Mouse (Mus musculus) limb, embryonic 11.5 days (tissue): ENCODE measurements around the gene Crtc3. TPM values are rescaled to one million over a fixed set of nuclear protein-coding genes. Genes with fewer than 3 reads are reported as not detected.

Experiments used
- ATAC-seq: fragments of 200-750 bp; cut with Nextera tagmentation; 2 replicates; pipeline ENCODE4 v1.8.0; 2017; ENCODE audit warnings: low read depth; ENCODE audit not compliant: insufficient number of reproducible peaks, low FRiP score, low TSS enrichment
- DNase-seq: peaks from one replicate; pipeline ENCODE4 v3.0.0-alpha.2; 2015; ENCODE audit warnings: low spot score
- H3K27ac ChIP-seq: fragments of 300-500 bp; sonication (generic); replicated peaks from 2 replicates; pipeline ENCODE4 v1.5.1; 2014; ENCODE audit warnings: low read depth, mild to moderate bottlenecking, low read length
- H3K27me3 ChIP-seq: fragments of 300-500 bp; sonication (generic); 2 replicates; pipeline ENCODE4 v1.6.1; 2014; ENCODE audit warnings: mild to moderate bottlenecking, low read length, mixed read lengths; ENCODE audit not compliant: control insufficient read depth, insufficient read depth
- H3K36me3 ChIP-seq: fragments of 300-500 bp; sonication (generic); 2 replicates; pipeline ENCODE4 v1.6.1; 2014; ENCODE audit warnings: mild to moderate bottlenecking, low read length, moderate library complexity, mixed read lengths; ENCODE audit not compliant: control insufficient read depth, insufficient read depth
- H3K4me1 ChIP-seq: fragments of 300-500 bp; sonication (generic); 2 replicates; pipeline ENCODE4 v1.6.1; 2014; ENCODE audit warnings: low read length, mixed read lengths; ENCODE audit not compliant: control insufficient read depth, insufficient read depth
- H3K4me2 ChIP-seq: fragments of 300-500 bp; sonication (generic); 2 replicates; pipeline ENCODE4 v1.6.1; 2014; ENCODE audit warnings: low read depth, mild to moderate bottlenecking, moderate library complexity; ENCODE audit not compliant: severe bottlenecking
- H3K4me3 ChIP-seq: fragments of 300-500 bp; sonication (generic); 2 replicates; pipeline ENCODE4 v1.5.1; 2014; ENCODE audit warnings: low read depth, low read length
- H3K9ac ChIP-seq: fragments of 300-500 bp; sonication (generic); 2 replicates; pipeline ENCODE4 v1.6.1; 2014; ENCODE audit warnings: mild to moderate bottlenecking, low read length
- H3K9me3 ChIP-seq: fragments of 300-500 bp; sonication (generic); 2 replicates; pipeline ENCODE4 v1.6.1; 2016; ENCODE audit warnings: low read length; ENCODE audit not compliant: control insufficient read depth
- WGBS: fragments of 180-500 bp; shearing (Covaris S2); extraction: QIAGEN DNeasy Blood & Tissue Kit; methylation state at CpG from one replicate; pipeline ENCODE4 v1.1.7; 2014; 5-methylcytosine and 5-hydroxymethylcytosine counted together
- polyA plus RNA-seq: library from polyadenylated mRNA; unstranded; fragments of >200 nt; fragmentation: Nextera tagmentation; extraction: Ambion mirVana; gene quantifications from 2 replicates; pipeline ENCODE4 v1.2.1, GENCODE M21; 2014

Crtc3 gene
- polyA plus RNA-seq, 1 experiment from 2014 or later, result 14.8 TPM

DNA sequence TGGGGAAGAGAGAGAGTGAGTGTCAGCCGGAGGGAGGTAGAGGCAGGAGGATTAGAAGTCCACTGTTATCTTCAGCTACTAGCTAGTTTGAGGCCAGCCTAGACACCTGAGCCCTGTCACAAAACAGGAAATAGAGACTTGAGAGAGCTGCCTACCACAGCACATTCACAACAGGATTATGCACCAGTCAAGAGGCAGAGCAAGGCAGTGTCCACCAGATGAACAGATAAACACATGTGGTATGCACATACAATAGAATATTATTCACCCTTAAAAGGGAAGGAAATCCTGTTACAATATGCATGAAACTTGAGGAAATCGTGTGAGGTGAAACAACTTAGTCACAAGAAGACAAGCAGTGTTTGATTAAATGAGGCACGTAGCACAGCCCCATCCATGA, 16.4 kb downstream of the Crtc3 start:
- Histone ChIP-seq H3K4me1 (peaks cover 2% of the 10 kb centered on the region), H3K4me2 (no peak overlapping the region), H3K27me3 (no peaks in the 10 kb centered on the region), H3K9ac (no peak overlapping the region), H3K36me3 (no peaks in the 10 kb centered on the region; the same call in 1 of the 2 replicates), H3K4me3 (no peak overlapping the region), H3K9me3 (no peaks in the 10 kb centered on the region), H3K27ac (no peak overlapping the region)
- ATAC-seq (no peak), DNase-seq (no peak)
- 79% methylated on average over 3 of the region's 3 CpGs for WGBS

- H3K4me1 ChIP-seq, result peaks cover 8% of the 10 kb centered on the region
- no peak overlapping the region for H3K4me3 ChIP-seq
- no peaks in the 10 kb centered on the region for H3K36me3 ChIP-seq
- DNase-seq (no peak), ATAC-seq (no peak)
- no peaks in the 10 kb centered on the region for H3K27me3 ChIP-seq
- no peak overlapping the region for H3K4me2 ChIP-seq
- H3K9ac ChIP-seq, result no peak overlapping the region
- 96% methylated on average over 6 of the region's 6 CpGs for WGBS
- H3K27ac ChIP-seq, result no peak overlapping the region
- H3K9me3 ChIP-seq, result no peaks in the 10 kb centered on the region
Observed at GRCm38 (mm10) chr7:80670889-80671288, 17.8 kb downstream of the Crtc3 start.

DNA sequence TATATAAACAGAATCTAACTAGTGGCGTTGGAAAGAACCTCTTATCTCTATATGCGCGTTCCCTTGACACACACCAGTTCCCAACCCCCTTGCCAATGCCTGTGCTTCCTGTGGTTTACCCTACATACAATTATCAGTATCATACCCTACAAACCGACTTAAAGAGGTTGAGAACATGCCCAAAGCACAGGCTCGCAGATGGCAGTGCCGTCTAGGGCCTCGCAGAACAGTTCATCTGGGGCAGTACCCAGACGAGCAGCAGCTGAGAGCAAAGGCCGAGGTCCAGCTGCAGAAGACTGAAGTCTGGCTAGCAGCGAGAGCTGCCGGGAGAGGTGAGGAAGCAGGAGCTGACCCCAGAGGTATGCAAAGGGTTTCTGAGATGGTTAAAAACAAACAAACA, 21.5 kb downstream of the Crtc3 start:
- Histone ChIP-seq H3K36me3 (no peaks in the 10 kb centered on the region), H3K27me3 (no peaks in the 10 kb centered on the region), H3K4me3 (no peak overlapping the region), H3K9ac (no peak overlapping the region), H3K4me1 (peaks cover 12% of the 10 kb centered on the region), H3K4me2 (no peak overlapping the region), H3K27ac (no peak overlapping the region), H3K9me3 (no peaks in the 10 kb centered on the region)
- 42% methylated on average over 11 of the region's 11 CpGs for WGBS
- no peak for ATAC-seq
- DNase-seq, result no peak

DNA sequence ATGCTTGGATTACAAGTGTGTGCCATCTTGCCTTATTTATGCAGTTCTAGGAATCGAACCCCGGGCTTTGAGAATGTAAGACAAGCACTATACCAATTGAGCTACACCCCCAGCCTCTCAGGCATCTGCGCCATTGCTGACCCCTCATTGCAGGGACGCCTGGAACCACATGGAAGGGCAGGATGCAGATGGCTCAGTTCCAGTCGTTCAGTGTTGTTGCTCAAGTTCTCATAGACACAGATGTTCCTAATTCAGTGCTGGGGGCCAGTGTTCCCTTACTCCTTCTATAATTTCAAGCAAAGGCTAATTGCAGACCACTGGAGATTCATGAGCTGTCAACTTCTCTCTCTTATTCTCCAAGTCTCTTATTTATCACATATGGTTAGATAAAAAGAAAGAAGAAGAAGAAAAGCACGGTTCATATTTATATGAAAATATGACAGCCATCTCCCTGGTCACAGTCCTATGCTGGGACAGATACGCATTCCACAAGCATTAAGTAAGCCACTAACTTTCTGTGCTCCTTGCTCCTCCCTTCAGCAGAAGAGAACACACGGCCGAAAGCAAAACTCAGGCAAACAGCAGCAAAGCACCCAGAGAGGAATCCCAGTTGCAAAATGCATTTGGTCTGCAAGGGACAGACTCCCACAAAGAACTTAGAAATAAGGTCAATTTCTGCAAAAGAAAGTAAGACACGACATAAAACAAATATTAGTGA, 22.3 kb downstream of the Crtc3 start:
- Histone ChIP-seq H3K36me3 (no peaks in the 10 kb centered on the region), H3K9me3 (no peaks in the 10 kb centered on the region), H3K27me3 (no peaks in the 10 kb centered on the region), H3K4me2 (no peak overlapping the region), H3K4me1 (peaks cover 12% of the 10 kb centered on the region), H3K27ac (no peak overlapping the region; the same call in 1 of the 2 replicates), H3K9ac (no peak overlapping the region), H3K4me3 (no peak overlapping the region)
- ATAC-seq (no peak), DNase-seq (peak; percentile 48)
- WGBS, result 26% methylated on average over 10 of the region's 10 CpGs

DNA sequence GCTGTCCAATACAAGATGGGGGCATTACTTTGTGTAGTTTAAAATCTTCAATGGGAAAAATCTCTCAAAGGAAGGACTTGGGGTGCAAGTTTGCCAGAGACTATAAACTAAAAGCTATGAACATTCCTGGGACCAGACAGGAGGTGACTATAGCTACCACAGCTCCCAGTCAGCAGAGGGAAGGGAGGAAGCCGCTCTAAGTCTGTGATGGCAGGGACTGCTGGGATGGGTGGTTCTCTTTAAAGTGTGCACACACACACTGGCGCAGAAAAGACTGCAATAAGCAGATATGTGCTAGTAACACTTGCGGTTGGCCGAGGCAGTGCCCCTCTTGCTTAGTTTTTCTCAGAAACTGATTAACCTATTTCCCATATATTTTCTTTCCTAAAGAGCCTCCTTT, 27.6 kb downstream of the Crtc3 start:
- Histone ChIP-seq H3K4me1 (peaks cover 5% of the 10 kb centered on the region; the same call in 1 of the 2 replicates), H3K36me3 (no peaks in the 10 kb centered on the region), H3K27ac (no peak overlapping the region), H3K4me3 (no peak overlapping the region), H3K27me3 (no peaks in the 10 kb centered on the region), H3K4me2 (no peak overlapping the region), H3K9ac (no peak overlapping the region), H3K9me3 (no peaks in the 10 kb centered on the region)
- DNase-seq (no peak), ATAC-seq (no peak)
- 93% methylated on average over 4 of the region's 4 CpGs for WGBS

DNA sequence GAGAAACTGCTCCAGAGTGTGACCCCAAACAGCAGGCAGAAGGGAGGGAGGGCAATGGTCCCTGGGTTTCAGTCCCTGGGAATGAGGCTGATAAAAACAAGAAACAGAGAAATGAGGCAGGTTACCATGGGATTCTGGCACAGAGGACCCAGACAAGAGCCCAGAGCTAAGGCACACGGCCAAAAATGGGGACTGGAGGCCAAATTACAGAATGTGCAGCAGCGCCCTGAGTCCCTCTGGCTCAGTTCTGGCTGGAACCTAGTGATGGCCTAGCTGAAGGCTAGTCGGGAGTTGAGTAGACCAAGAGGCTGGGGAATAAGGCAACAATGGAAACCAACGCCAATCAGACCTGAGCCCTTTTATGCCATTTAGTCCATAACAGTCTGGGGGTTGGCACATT, 28.1 kb downstream of the Crtc3 start:
- H3K36me3 ChIP-seq, result no peaks in the 10 kb centered on the region
- WGBS, result 86% methylated on average over 4 of the region's 4 CpGs
- DNase-seq, result no peak
- H3K4me2 ChIP-seq, result no peak overlapping the region
- no peak for ATAC-seq
- no peak overlapping the region for H3K4me3 ChIP-seq
- 0 out of 2 replicates have a peak, but pooled peaks cover 2% of the 10 kb centered on the region for H3K4me1 ChIP-seq
- H3K27me3 ChIP-seq, result no peaks in the 10 kb centered on the region
- H3K9me3 ChIP-seq, result no peaks in the 10 kb centered on the region
- no peak overlapping the region for H3K9ac ChIP-seq
- H3K27ac ChIP-seq, result no peak overlapping the region

- no peaks in the 10 kb centered on the region for H3K9me3 ChIP-seq
- no peak overlapping the region for H3K4me3 ChIP-seq
- WGBS, result 78% methylated on average over 8 of the region's 8 CpGs
- H3K9ac ChIP-seq, result no peak overlapping the region
- no peaks in the 10 kb centered on the region for H3K4me1 ChIP-seq
- ATAC-seq (no peak), DNase-seq (no peak)
- no peak overlapping the region for H3K27ac ChIP-seq
- no peak overlapping the region for H3K4me2 ChIP-seq
- H3K36me3 ChIP-seq, result no peaks in the 10 kb centered on the region
- H3K27me3 ChIP-seq, result no peaks in the 10 kb centered on the region
Observed at GRCm38 (mm10) chr7:80657896-80658295, 30.8 kb downstream of the Crtc3 start.

- no peak overlapping the region for H3K27ac ChIP-seq
- H3K4me3 ChIP-seq, result no peak overlapping the region
- H3K4me1 ChIP-seq, result no peaks in the 10 kb centered on the region
- no peak overlapping the region for H3K9ac ChIP-seq
- no peaks in the 10 kb centered on the region for H3K27me3 ChIP-seq
- H3K4me2 ChIP-seq, result no peak overlapping the region
- H3K9me3 ChIP-seq, result no peaks in the 10 kb centered on the region
- DNase-seq (no peak), ATAC-seq (no peak)
- H3K36me3 ChIP-seq, result no peaks in the 10 kb centered on the region
- WGBS, result 81% methylated on average over 6 of the region's 6 CpGs
Observed at GRCm38 (mm10) chr7:80655350-80656013, 33.2 kb downstream of the Crtc3 start.
